Mouse (Mus musculus) CH12.LX (cell line): ENCODE measurements at regions not wholly inside any gene's neighbourhood (a gene's known extent, or its start where the extent isn't known, plus 50 kb on each side); places are given as distances from the start of the nearest gene placed in this dataset.

Experiments
- DNase-seq: peaks from one replicate; pipeline ENCODE4 v3.0.0-alpha.2; 2013; ENCODE audit errors: extremely low read depth
- H3K27ac ChIP-seq: 2 replicates; pipeline ENCODE4 v1.5.1; 2012; ENCODE audit warnings: low read depth, mild to moderate bottlenecking, control low read depth, moderate library complexity; ENCODE audit not compliant: insufficient read depth
- H3K27me3 ChIP-seq: replicated peaks from 2 replicates; pipeline ENCODE3; 2012; ENCODE audit warnings: inconsistent platforms
- H3K36me3 ChIP-seq, 2 experiments: replicated peaks in 1 of 2; 2 replicates each; pipeline versions ENCODE3 to v1.6.1; 2012; ENCODE audit warnings: inconsistent platforms in 1 of 2, low read length in 1 of 2, mild to moderate bottlenecking in 1 of 2, mixed read lengths in 1 of 2, moderate library complexity in 1 of 2; ENCODE audit not compliant: control insufficient read depth in 1 of 2, insufficient read depth in 1 of 2
- H3K4me1 ChIP-seq, 2 experiments: 2 replicates each; pipeline ENCODE4 v1.6.1; 2012; ENCODE audit warnings: inconsistent platforms in 1 of 2, moderate library complexity in 1 of 2; ENCODE audit not compliant: insufficient read depth in 2 of 2, control insufficient read depth in 1 of 2
- H3K4me2 ChIP-seq: 2 replicates; pipeline ENCODE4 v1.6.1; 2012; ENCODE audit warnings: low read depth, mild to moderate bottlenecking, control low read depth; ENCODE audit not compliant: poor library complexity, insufficient read depth, severe bottlenecking
- H3K4me3 ChIP-seq, 3 experiments: fragments of 150-350 bp in 1 of 3; sonication (generic) in 1 of 3; replicated peaks in 1 of 3; 2 replicates each; pipeline versions ENCODE3 to v1.5.1; 2011 to 2012; ENCODE audit warnings: low read depth in 2 of 3, low read length in 2 of 3, mild to moderate bottlenecking in 2 of 3, moderate library complexity in 2 of 3, control low read depth in 1 of 3, improper control_type of control experiment in 1 of 3, inconsistent platforms in 1 of 3, mixed read lengths in 1 of 3; ENCODE audit not compliant: poor library complexity in 1 of 3
- H3K79me2 ChIP-seq: replicated peaks from 2 replicates; pipeline ENCODE4 v1.6.1; 2012; ENCODE audit warnings: mild to moderate bottlenecking, moderate library complexity; ENCODE audit not compliant: control insufficient read depth, poor library complexity, insufficient read depth, severe bottlenecking; ENCODE audit errors: extremely low read depth
- H3K9ac ChIP-seq: 2 replicates; pipeline ENCODE4 v1.6.1; 2012; ENCODE audit warnings: low read depth, mild to moderate bottlenecking, control low read depth, moderate library complexity; ENCODE audit not compliant: insufficient read depth
- H3K9me3 ChIP-seq: replicated peaks from 2 replicates; pipeline ENCODE3; 2012; ENCODE audit warnings: low read length, inconsistent platforms, mixed read lengths
- CHD1 ChIP-seq: IDR thresholded peaks from 2 replicates; pipeline ENCODE4 v1.6.1; 2012; ENCODE audit warnings: low read depth, low read length, improper control_type of control experiment, inconsistent platforms
- CTCF ChIP-seq, 2 experiments: IDR thresholded peaks in 1 of 2; conservative IDR thresholded peaks in 1 of 2; 2 replicates each; pipeline ENCODE4 v1.5.1; 2011 to 2012; ENCODE audit warnings: low read depth in 2 of 2, low read length in 2 of 2, improper control_type of control experiment in 1 of 2, inconsistent platforms in 1 of 2, mild to moderate bottlenecking in 1 of 2, moderate library complexity in 1 of 2
- ELF1 ChIP-seq: IDR thresholded peaks from 2 replicates; pipeline ENCODE4 v1.6.1; 2014; ENCODE audit warnings: low read depth, mild to moderate bottlenecking, inconsistent platforms, low read length, improper control_type of control experiment
- EP300 ChIP-seq: IDR thresholded peaks from 2 replicates; pipeline ENCODE4 v1.6.1; 2011; ENCODE audit warnings: low read length, improper control_type of control experiment
- GABPA ChIP-seq: IDR thresholded peaks from 2 replicates; pipeline ENCODE4 v1.6.1; 2012; ENCODE audit warnings: low read depth, low read length, improper control_type of control experiment, inconsistent platforms; ENCODE audit not compliant: insufficient replicate concordance
- IRF4 ChIP-seq: IDR thresholded peaks from 2 replicates; pipeline ENCODE4 v1.6.1; 2014; ENCODE audit warnings: low read depth, mild to moderate bottlenecking, inconsistent platforms, low read length, improper control_type of control experiment
- JUN ChIP-seq: IDR thresholded peaks from 2 replicates; pipeline ENCODE4 v1.6.1; 2011; ENCODE audit warnings: low read depth, mild to moderate bottlenecking, low read length, improper control_type of control experiment, moderate library complexity; ENCODE audit not compliant: insufficient read depth
- KAT2A ChIP-seq: IDR thresholded peaks from 2 replicates; pipeline ENCODE4 v1.6.1; 2012; ENCODE audit warnings: low read length, improper control_type of control experiment, inconsistent platforms; ENCODE audit not compliant: insufficient replicate concordance
- MEF2A ChIP-seq: IDR thresholded peaks from 2 replicates; pipeline ENCODE4 v1.6.1; 2014; ENCODE audit warnings: low read depth, mild to moderate bottlenecking, inconsistent platforms, low read length, improper control_type of control experiment, borderline replicate concordance
- MXI1 ChIP-seq: IDR thresholded peaks from 2 replicates; pipeline ENCODE4 v1.6.1; 2011; ENCODE audit warnings: mild to moderate bottlenecking, low read depth, low read length, improper control_type of control experiment
- MYC ChIP-seq: IDR thresholded peaks from 2 replicates; pipeline ENCODE4 v1.6.1; 2011; ENCODE audit warnings: low read depth, mild to moderate bottlenecking, improper control_type of control experiment, low read length
- NELFE ChIP-seq: IDR thresholded peaks from 2 replicates; pipeline ENCODE4 v1.6.1; 2011; ENCODE audit warnings: low read depth, low read length, improper control_type of control experiment
- RAD21 ChIP-seq: IDR thresholded peaks from 2 replicates; pipeline ENCODE4 v1.6.1; 2011; ENCODE audit warnings: low read depth, mild to moderate bottlenecking, low read length, improper control_type of control experiment, moderate library complexity
- USF1 ChIP-seq: IDR thresholded peaks from 2 replicates; pipeline ENCODE4 v1.6.1; 2014; ENCODE audit warnings: low read depth, mild to moderate bottlenecking, inconsistent platforms, low read length, improper control_type of control experiment
- ZC3H11A ChIP-seq: IDR thresholded peaks from 2 replicates; pipeline ENCODE4 v1.6.1; 2012; ENCODE audit warnings: low read depth, mild to moderate bottlenecking, inconsistent platforms, low read length, improper control_type of control experiment
- ZKSCAN1 ChIP-seq: IDR thresholded peaks from 2 replicates; pipeline ENCODE4 v1.6.1; 2012; ENCODE audit warnings: low read depth, inconsistent platforms, low read length, improper control_type of control experiment, borderline replicate concordance
- dilution Hi-C: fragments of 300-500 bp; cut with MboI; formaldehyde crosslinking; loops from 2 replicates; pipeline ENCODE4 v1.14.3; 2020; ENCODE audit warnings: low sequenced_read_pairs; ENCODE audit not compliant: extremely low pct_unique_long_range_greater_than_20kb, extremely low pct_ligation_motif_present
- in situ Hi-C: fragments of 300-500 bp; cut with MboI; formaldehyde crosslinking; loops from 3 replicates; pipeline ENCODE4 v1.14.3; 2019; ENCODE audit warnings: low sequenced_read_pairs, low pct_ligation_motif_present, low pct_unique_long_range_greater_than_20kb, mixed read lengths

- H3K9ac ChIP-seq: no peak overlapping the region
- no peak for TF ChIP-seq KAT2A
- H3K4me1 ChIP-seq: no peaks in the 10 kb centered on the region
- H3K4me2 ChIP-seq: no peak overlapping the region
- no peaks in the 10 kb centered on the region for H3K36me3 ChIP-seq
- H3K9me3 ChIP-seq: peaks cover 82% of the 10 kb centered on the region
- H3K4me3 ChIP-seq: no peak overlapping the region
- no peaks in the 10 kb centered on the region for H3K27me3 ChIP-seq
- dilution Hi-C loops: no loop called here
- in situ Hi-C loops: no loop called here
- no peak overlapping the region for H3K27ac ChIP-seq
- no peak for DNase-seq
- no peaks in the 10 kb centered on the region for H3K79me2 ChIP-seq
Observed at GRCm38 (mm10) chr13:60286525-60287224, 109.5 kb upstream of the Gas1 start.

- Histone ChIP-seq H3K4me3 (no peak overlapping the region), H3K27me3 (no peaks in the 10 kb centered on the region), H3K4me2 (no peak overlapping the region), H3K9ac (no peak overlapping the region), H3K27ac (no peak overlapping the region), H3K9me3 (peaks cover 73% of the 10 kb centered on the region), H3K36me3 (no peaks in the 10 kb centered on the region), H3K4me1 (no peaks in the 10 kb centered on the region), H3K79me2 (no peaks in the 10 kb centered on the region)
- dilution Hi-C loops (no loop called here), in situ Hi-C loops (no loop called here)
- DNase-seq: no peak
- TF ChIP-seq CTCF (conservative IDR thresholded peaks at IDR 0.05 in 1 of 2, IDR thresholded peaks at IDR 0.05 in 1 of 2; ENCODE audit: low read depth in 2 of 2, low read length in 2 of 2): no peak
- TF ChIP-seq IRF4: no peak
- TF ChIP-seq GABPA: no peak
- no peak for TF ChIP-seq EP300
- no peak for TF ChIP-seq RAD21
- TF ChIP-seq JUN: no peak
- no peak for TF ChIP-seq USF1
- no peak for TF ChIP-seq ZC3H11A
- TF ChIP-seq MYC: no peak
- TF ChIP-seq ZKSCAN1: no peak
- TF ChIP-seq NELFE: no peak
- TF ChIP-seq MXI1: no peak
- TF ChIP-seq MEF2A: no peak
- no peak for TF ChIP-seq CHD1
- no peak for TF ChIP-seq ELF1
Observed at GRCm38 (mm10) chr13:60289650-60290049, 112.5 kb upstream of the Gas1 start.
